Mouse (Mus musculus) lung, postnatal 0 days (tissue): ENCODE measurements at regions not wholly inside any gene's neighbourhood (a gene's known extent, or its start where the extent isn't known, plus 50 kb on each side); places are given as distances from the start of the nearest gene placed in this dataset.

ENCODE experiments used
- CTCF ChIP-seq: IDR thresholded peaks from 2 replicates; pipeline ENCODE4 v1.5.1; 2016; ENCODE audit warnings: antibody characterized with exemption, mild to moderate bottlenecking
- EP300 ChIP-seq: IDR thresholded peaks from 2 replicates; pipeline ENCODE4 v1.6.1; 2016; ENCODE audit warnings: antibody characterized with exemption, mild to moderate bottlenecking, control low read depth

GRCm38 (mm10) chr16:7790260-7790659 is 634.7 kb downstream of the Tmem114 start:
- TF ChIP-seq CTCF (no peak), EP300 (no peak)
